Mouse (Mus musculus): ENCODE results near the gene Cdkn1a.
"Not testable (repeated sequence)": the region's sequence is repeated elsewhere in the genome, so short reads cannot be mapped to it uniquely, and the experiment has no call there.

Cdkn1a gene

GRCm38 (mm10) chr17:29090776-29091175, at the start of gene Cdkn1a:
Gene Cdkn1a, plus strand, starts transcription at chr17:29090976.
- DNase-seq (ENCODE audit: low spot score), result no peak

GRCm38 (mm10) chr17:29041632-29042031, 49.1 kb upstream of the Cdkn1a start:
- DNase-seq (ENCODE audit: low spot score), result not testable (repeated sequence)

GRCm38 (mm10) chr17:29042569-29042968, 48.2 kb upstream of the Cdkn1a start:
- DNase-seq (ENCODE audit: low spot score), result no peak

GRCm38 (mm10) chr17:29043583-29043982, 47.2 kb upstream of the Cdkn1a start:
- DNase-seq (ENCODE audit: low spot score), result no peak

GRCm38 (mm10) chr17:29044146-29044924, 46.4 kb upstream of the Cdkn1a start:
- DNase-seq (ENCODE audit: low spot score), result no peak

GRCm38 (mm10) chr17:29044925-29045319, 45.9 kb upstream of the Cdkn1a start:
- no peak for DNase-seq (ENCODE audit: low spot score)

- DNase-seq (ENCODE audit: low spot score), result peak; percentile 57
Measured at GRCm38 (mm10) chr17:29045741-29046530, 44.8 kb upstream of the Cdkn1a start.

- no peak for DNase-seq (ENCODE audit: low spot score)
Measured at GRCm38 (mm10) chr17:29046863-29047262, 43.9 kb upstream of the Cdkn1a start.

GRCm38 (mm10) chr17:29047697-29048514, 42.9 kb upstream of the Cdkn1a start:
- no peak for DNase-seq (ENCODE audit: low spot score)

- DNase-seq (ENCODE audit: low spot score), result peak; percentile 81
Measured at GRCm38 (mm10) chr17:29048748-29049507, 41.8 kb upstream of the Cdkn1a start.

GRCm38 (mm10) chr17:29049508-29049889, 41.3 kb upstream of the Cdkn1a start:
- no peak for DNase-seq (ENCODE audit: low spot score)

GRCm38 (mm10) chr17:29049923-29050322, 40.9 kb upstream of the Cdkn1a start:
- no peak for DNase-seq (ENCODE audit: low spot score)

GRCm38 (mm10) chr17:29050791-29051190, 40.0 kb upstream of the Cdkn1a start:
- DNase-seq (ENCODE audit: low spot score), result no peak

GRCm38 (mm10) chr17:29053067-29053466, 37.7 kb upstream of the Cdkn1a start:
- DNase-seq (ENCODE audit: low spot score), result no peak

GRCm38 (mm10) chr17:29053841-29054240, 36.9 kb upstream of the Cdkn1a start:
- peak; percentile 50 for DNase-seq (ENCODE audit: low spot score)

- DNase-seq (ENCODE audit: low spot score), result no peak
Measured at GRCm38 (mm10) chr17:29054429-29054828, 36.3 kb upstream of the Cdkn1a start.

GRCm38 (mm10) chr17:29055586-29055985, 35.2 kb upstream of the Cdkn1a start:
- DNase-seq (ENCODE audit: low spot score), result no peak

- no peak for DNase-seq (ENCODE audit: low spot score)
Measured at GRCm38 (mm10) chr17:29056207-29056606, 34.6 kb upstream of the Cdkn1a start.

GRCm38 (mm10) chr17:29056699-29057151, 34.1 kb upstream of the Cdkn1a start:
- DNase-seq (ENCODE audit: low spot score), result no peak

GRCm38 (mm10) chr17:29057361-29057890, 33.4 kb upstream of the Cdkn1a start:
- DNase-seq (ENCODE audit: low spot score), result no peak

GRCm38 (mm10) chr17:29057961-29058360, 32.8 kb upstream of the Cdkn1a start:
- no peak for DNase-seq (ENCODE audit: low spot score)

All from ovary, postnatal 36 days (tissue).